Mouse (Mus musculus): Measurements from ENCODE around the gene Dus1l.

DNA sequence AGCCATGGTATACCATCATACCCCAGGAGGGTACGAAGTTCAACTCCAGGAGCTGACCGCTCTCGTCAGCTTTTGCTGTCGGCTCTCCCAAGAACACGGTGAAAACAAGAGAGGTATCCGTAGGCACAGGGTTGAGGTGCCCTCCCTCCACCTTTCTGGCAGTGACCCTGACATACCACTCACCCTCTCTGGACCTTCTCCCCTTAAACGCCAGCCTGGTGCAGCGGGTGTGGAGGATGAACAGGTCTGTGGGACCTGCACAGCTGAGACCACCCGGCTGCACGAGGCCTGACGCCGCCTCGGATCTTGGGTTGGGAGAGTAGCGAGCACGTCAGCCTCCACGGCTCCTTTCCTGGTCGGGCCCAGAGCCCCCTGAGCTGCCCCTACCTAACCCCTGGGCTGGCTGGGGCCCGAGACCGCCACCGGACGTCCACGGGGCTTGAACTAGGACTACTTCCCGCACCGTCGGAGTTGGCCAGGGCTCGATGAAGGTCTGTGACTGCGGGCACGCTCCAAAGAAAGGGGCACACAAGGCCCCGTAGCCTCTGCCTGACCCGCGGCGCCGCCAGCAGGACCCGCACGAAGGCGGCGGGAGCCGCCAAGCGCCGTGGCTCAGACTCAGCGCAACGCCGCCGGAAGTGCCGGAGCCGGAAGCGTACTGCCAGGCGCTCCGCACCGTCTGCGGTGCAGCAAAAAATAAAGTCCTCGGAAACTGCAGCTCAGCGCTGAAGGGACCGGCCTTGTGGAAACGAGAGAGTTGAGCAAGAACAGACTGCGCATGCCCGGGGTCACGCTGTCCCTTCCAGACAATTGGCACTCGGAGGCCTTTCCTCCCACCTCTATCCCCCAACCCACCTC is at the start of gene Dus1l:
- 0 out of 2 replicates have a peak, but pooled peaks have one; percentile 9 for TF ChIP-seq CTCF (IDR thresholded peaks at IDR 0.05)
- TF ChIP-seq POLR2A (IDR thresholded peaks at IDR 0.05; ENCODE audit: insufficient read depth, low read depth, low read length): peak; percentile 90
- TF ChIP-seq EP300 (IDR thresholded peaks at IDR 0.05; ENCODE audit: insufficient read depth, low read depth, low read length): peak; percentile 90; the same call in 1 of the 2 replicates

Data from heart, adult 2 months (tissue).